Mouse (Mus musculus): ENCODE measurements around the gene Gm5148.
A peak's percentile ranks its signal among the peaks of the same experiment; 100 is the strongest.

The Gm5148 gene

GRCm38 (mm10) chr3:37673513-37674261, 50.6 kb downstream of the Gm5148 start:
- Histone ChIP-seq H3K9me3 (ENCODE audit: low read length) (no peaks in the 10 kb centered on the region), H3K4me1 (replicated peaks; ENCODE audit: low read depth, low read length) (peaks cover 70% of the 10 kb centered on the region), H3K27me3 (ENCODE audit: insufficient read depth, low read length) (no peaks in the 10 kb centered on the region), H3K4me3 (replicated peaks; ENCODE audit: low read length) (0 out of 2 replicates have a peak overlapping the region, but pooled peaks have one; percentile 11), H3K36me3 (ENCODE audit: insufficient read depth, low read length) (peaks cover 77% of the 10 kb centered on the region)
- TF ChIP-seq NANOG (IDR thresholded peaks at IDR 0.05; ENCODE audit: borderline replicate concordance, low read length) (no peak), CTCF (conservative IDR thresholded peaks at IDR 0.05; ENCODE audit: low read length) (no peak), POU5F1 (IDR thresholded peaks at IDR 0.05; ENCODE audit: borderline replicate concordance, low read length) (no peak)

DNA sequence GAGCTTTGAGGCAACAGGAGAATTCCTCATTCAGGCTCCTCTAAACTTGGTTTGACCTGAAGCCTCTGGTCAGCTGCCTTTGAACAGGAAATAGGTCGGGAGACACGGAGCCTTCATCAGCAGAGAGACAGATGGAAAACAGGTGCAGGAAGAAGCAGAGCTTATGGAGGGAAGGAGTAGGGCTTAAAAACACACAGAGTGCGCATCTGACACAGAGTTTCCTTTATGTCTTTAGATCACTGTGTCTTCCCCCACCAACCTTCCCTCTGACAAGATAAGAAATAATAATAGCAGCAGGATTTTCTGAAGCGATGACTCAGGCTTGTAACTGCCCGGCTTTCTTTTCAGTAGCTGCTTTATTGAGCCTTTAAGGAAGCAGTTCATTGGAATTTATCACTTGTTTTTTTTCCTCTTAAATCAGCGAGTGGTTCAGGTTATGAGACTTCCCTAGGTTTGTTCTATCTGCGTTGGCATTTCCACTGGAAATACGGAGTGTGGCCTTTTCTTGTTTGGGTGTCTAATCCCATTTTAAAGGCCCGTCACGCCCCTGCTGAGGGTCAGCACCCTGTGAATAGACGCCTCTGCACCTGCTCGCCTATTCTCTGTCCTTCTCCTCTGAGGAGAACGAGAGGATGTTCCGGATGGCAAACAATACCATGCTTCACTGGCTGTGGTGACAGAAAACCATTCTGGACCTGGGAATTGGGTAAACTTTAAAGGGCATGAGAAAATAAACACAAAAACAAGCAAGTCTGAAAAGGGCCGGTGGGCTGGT, 51.8 kb downstream of the Gm5148 start:
- no peaks in the 10 kb centered on the region for H3K9me3 ChIP-seq (ENCODE audit: low read length)
- TF ChIP-seq CTCF (conservative IDR thresholded peaks at IDR 0.05; ENCODE audit: low read length) (no peak), NANOG (IDR thresholded peaks at IDR 0.05; ENCODE audit: borderline replicate concordance, low read length) (no peak), POU5F1 (IDR thresholded peaks at IDR 0.05; ENCODE audit: borderline replicate concordance, low read length) (no peak)
- H3K27me3 ChIP-seq (ENCODE audit: insufficient read depth, low read length): no peaks in the 10 kb centered on the region
- H3K4me1 ChIP-seq (replicated peaks; ENCODE audit: low read depth, low read length): peaks cover 82% of the 10 kb centered on the region
- peaks cover 66% of the 10 kb centered on the region for H3K36me3 ChIP-seq (ENCODE audit: insufficient read depth, low read length)
- H3K4me3 ChIP-seq (replicated peaks; ENCODE audit: low read length): peak overlapping the region; percentile 3; the same call in 1 of the 2 replicates

DNA sequence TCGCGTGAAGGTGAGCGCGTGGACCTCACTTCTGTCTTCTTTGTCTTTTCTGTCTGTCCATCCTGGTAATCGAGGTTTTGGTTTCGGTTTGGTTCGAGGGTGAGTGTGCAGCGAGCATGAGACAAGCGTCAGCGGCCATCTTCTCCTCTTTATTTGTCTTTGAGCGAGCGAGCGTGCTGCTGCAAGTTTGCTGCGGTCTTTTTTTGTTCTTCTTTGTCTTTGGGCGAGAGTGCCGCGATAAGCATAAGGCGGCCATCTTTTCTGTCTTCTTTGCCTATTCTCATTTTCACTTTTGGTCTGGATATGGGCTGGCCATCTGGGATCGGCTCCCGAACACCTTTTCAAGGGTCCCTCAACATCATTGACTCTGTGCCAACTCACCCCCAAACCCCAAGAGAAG, 55.2 kb downstream of the Gm5148 start:
- Histone ChIP-seq H3K4me3 (replicated peaks; ENCODE audit: low read length) (peak overlapping the region; percentile 78), H3K4me1 (replicated peaks; ENCODE audit: low read depth, low read length) (peaks cover 85% of the 10 kb centered on the region), H3K27me3 (ENCODE audit: insufficient read depth, low read length) (0 out of 2 replicates have a peak, but pooled peaks cover 2% of the 10 kb centered on the region), H3K9me3 (ENCODE audit: low read length) (no peaks in the 10 kb centered on the region), H3K36me3 (ENCODE audit: insufficient read depth, low read length) (peaks cover 33% of the 10 kb centered on the region)
- TF ChIP-seq NANOG (IDR thresholded peaks at IDR 0.05; ENCODE audit: borderline replicate concordance, low read length): no peak
- TF ChIP-seq POU5F1 (IDR thresholded peaks at IDR 0.05; ENCODE audit: borderline replicate concordance, low read length): no peak
- TF ChIP-seq CTCF (conservative IDR thresholded peaks at IDR 0.05; ENCODE audit: low read length): no peak

DNA sequence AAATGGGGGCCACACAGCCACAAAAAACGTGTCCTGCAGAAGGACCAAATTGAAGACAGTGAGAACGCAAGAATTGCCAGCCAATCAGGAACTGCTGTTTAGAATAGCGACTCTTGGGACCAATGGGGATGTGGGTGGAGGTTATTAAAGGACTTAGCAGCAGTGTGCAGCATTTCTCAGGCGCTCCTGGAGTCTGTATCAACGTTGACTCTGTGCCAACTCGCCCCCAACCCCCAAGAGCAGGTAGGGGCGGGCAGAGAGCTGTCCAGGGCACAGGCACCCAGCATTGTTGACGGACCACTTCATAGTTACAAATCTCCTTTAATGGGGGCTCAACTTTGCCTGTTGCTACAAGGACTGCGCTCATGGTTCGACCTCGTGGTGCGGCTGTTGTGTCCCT, 55.6 kb downstream of the Gm5148 start:
- no peaks in the 10 kb centered on the region for H3K9me3 ChIP-seq (ENCODE audit: low read length)
- TF ChIP-seq NANOG (IDR thresholded peaks at IDR 0.05; ENCODE audit: borderline replicate concordance, low read length) (no peak), CTCF (conservative IDR thresholded peaks at IDR 0.05; ENCODE audit: low read length) (no peak), POU5F1 (IDR thresholded peaks at IDR 0.05; ENCODE audit: borderline replicate concordance, low read length) (no peak)

GRCm38 (mm10) chr3:37667736-37668135, 56.6 kb downstream of the Gm5148 start:
- Histone ChIP-seq H3K4me1 (replicated peaks; ENCODE audit: low read depth, low read length) (peaks cover 72% of the 10 kb centered on the region), H3K4me3 (replicated peaks; ENCODE audit: low read length) (peak overlapping the region; percentile 21; the same call in 1 of the 2 replicates), H3K36me3 (ENCODE audit: insufficient read depth, low read length) (peaks cover 21% of the 10 kb centered on the region), H3K27me3 (ENCODE audit: insufficient read depth, low read length) (0 out of 2 replicates have a peak, but pooled peaks cover 2% of the 10 kb centered on the region), H3K9me3 (ENCODE audit: low read length) (no peaks in the 10 kb centered on the region)
- no peak for TF ChIP-seq POU5F1 (IDR thresholded peaks at IDR 0.05; ENCODE audit: borderline replicate concordance, low read length)
- TF ChIP-seq CTCF (conservative IDR thresholded peaks at IDR 0.05; ENCODE audit: low read length): no peak
- no peak for TF ChIP-seq NANOG (IDR thresholded peaks at IDR 0.05; ENCODE audit: borderline replicate concordance, low read length)

More for the DNA sequence above, 55.6 kb downstream of the Gm5148 start:
- 0 out of 2 replicates have a peak, but pooled peaks cover 2% of the 10 kb centered on the region for H3K27me3 ChIP-seq (ENCODE audit: insufficient read depth, low read length)
- peak overlapping the region; percentile 78 for H3K4me3 ChIP-seq (replicated peaks; ENCODE audit: low read length)
- H3K36me3 ChIP-seq (ENCODE audit: insufficient read depth, low read length): peaks cover 28% of the 10 kb centered on the region
- peaks cover 81% of the 10 kb centered on the region for H3K4me1 ChIP-seq (replicated peaks; ENCODE audit: low read depth, low read length)

- Histone ChIP-seq H3K27me3 (ENCODE audit: insufficient read depth, low read length) (0 out of 2 replicates have a peak, but pooled peaks cover 2% of the 10 kb centered on the region), H3K4me3 (replicated peaks; ENCODE audit: low read length) (0 out of 2 replicates have a peak overlapping the region, but pooled peaks have one; percentile 17), H3K4me1 (replicated peaks; ENCODE audit: low read depth, low read length) (peaks cover 65% of the 10 kb centered on the region), H3K9me3 (ENCODE audit: low read length) (no peaks in the 10 kb centered on the region), H3K36me3 (ENCODE audit: insufficient read depth, low read length) (peaks cover 14% of the 10 kb centered on the region)
- TF ChIP-seq POU5F1 (IDR thresholded peaks at IDR 0.05; ENCODE audit: borderline replicate concordance, low read length): no peak
These were observed 57.2 kb downstream of the Gm5148 start for GRCm38 (mm10) chr3:37667119-37667467.

- H3K36me3 ChIP-seq (ENCODE audit: insufficient read depth, low read length): peaks cover 9% of the 10 kb centered on the region
- peaks cover 59% of the 10 kb centered on the region for H3K4me1 ChIP-seq (replicated peaks; ENCODE audit: low read depth, low read length)
- no peaks in the 10 kb centered on the region for H3K9me3 ChIP-seq (ENCODE audit: low read length)
- TF ChIP-seq POU5F1 (IDR thresholded peaks at IDR 0.05; ENCODE audit: borderline replicate concordance, low read length) (no peak), NANOG (IDR thresholded peaks at IDR 0.05; ENCODE audit: borderline replicate concordance, low read length) (no peak), CTCF (conservative IDR thresholded peaks at IDR 0.05; ENCODE audit: low read length) (no peak)
- 0 out of 2 replicates have a peak overlapping the region, but pooled peaks have one; percentile 17 for H3K4me3 ChIP-seq (replicated peaks; ENCODE audit: low read length)
- H3K27me3 ChIP-seq (ENCODE audit: insufficient read depth, low read length): 0 out of 2 replicates have a peak, but pooled peaks cover 2% of the 10 kb centered on the region
These were observed 57.8 kb downstream of the Gm5148 start for GRCm38 (mm10) chr3:37666291-37667118.

All from E14TG2a.4 (cell line).